Mouse (Mus musculus) midbrain, embryonic 15.5 days (tissue): ENCODE results near the gene Osbpl10. TPM values are rescaled to one million over a fixed set of nuclear protein-coding genes. Genes with fewer than 3 reads are reported as not detected.

Experiments
- ATAC-seq: fragments of 200-750 bp; cut with Nextera tagmentation; replicated peaks from 2 replicates; pipeline ENCODE4 v1.8.0; 2017; ENCODE audit warnings: moderate TSS enrichment
- H3K27ac ChIP-seq: fragments of 300-500 bp; sonication (generic); 2 replicates; pipeline ENCODE4 v1.5.1; 2015; ENCODE audit warnings: mild to moderate bottlenecking, inconsistent platforms
- H3K27me3 ChIP-seq: fragments of 300-500 bp; sonication (generic); replicated peaks from 2 replicates; pipeline ENCODE4 v1.6.1; 2015; ENCODE audit warnings: inconsistent platforms
- H3K36me3 ChIP-seq: fragments of 300-500 bp; sonication (generic); replicated peaks from 2 replicates; pipeline ENCODE4 v1.6.1; 2015; ENCODE audit warnings: inconsistent platforms
- H3K4me1 ChIP-seq: fragments of 300-500 bp; sonication (generic); 2 replicates; pipeline ENCODE4 v1.6.1; 2015; ENCODE audit warnings: inconsistent platforms
- H3K4me2 ChIP-seq: fragments of 300-500 bp; sonication (generic); 2 replicates; pipeline ENCODE4 v1.6.1; 2015; ENCODE audit warnings: inconsistent platforms, mild to moderate bottlenecking, moderate library complexity
- H3K4me3 ChIP-seq: fragments of 300-500 bp; sonication (generic); 2 replicates; pipeline ENCODE4 v1.5.1; 2015; ENCODE audit warnings: mild to moderate bottlenecking, inconsistent platforms
- H3K9ac ChIP-seq: fragments of 300-500 bp; sonication (generic); 2 replicates; pipeline ENCODE4 v1.6.1; 2015; ENCODE audit warnings: mild to moderate bottlenecking, inconsistent platforms
- H3K9me3 ChIP-seq: fragments of 300-500 bp; sonication (generic); 2 replicates; pipeline ENCODE4 v1.6.1; 2016; ENCODE audit warnings: inconsistent platforms
- WGBS: fragments of 180-500 bp; shearing (Covaris S2); methylation state at CpG from one replicate; pipeline ENCODE4 v1.1.7; 2015; ENCODE audit warnings: mixed read lengths; 5-methylcytosine and 5-hydroxymethylcytosine counted together
- polyA plus RNA-seq: library from polyadenylated mRNA; unstranded; fragments of >200 nt; fragmentation: Nextera tagmentation; extraction: Ambion mirVana; gene quantifications from 2 replicates; pipeline ENCODE4 v1.2.1, GENCODE M21; 2015

The Osbpl10 gene
- polyA plus RNA-seq, 1 experiment from 2014 or later: 2.8 TPM

DNA sequence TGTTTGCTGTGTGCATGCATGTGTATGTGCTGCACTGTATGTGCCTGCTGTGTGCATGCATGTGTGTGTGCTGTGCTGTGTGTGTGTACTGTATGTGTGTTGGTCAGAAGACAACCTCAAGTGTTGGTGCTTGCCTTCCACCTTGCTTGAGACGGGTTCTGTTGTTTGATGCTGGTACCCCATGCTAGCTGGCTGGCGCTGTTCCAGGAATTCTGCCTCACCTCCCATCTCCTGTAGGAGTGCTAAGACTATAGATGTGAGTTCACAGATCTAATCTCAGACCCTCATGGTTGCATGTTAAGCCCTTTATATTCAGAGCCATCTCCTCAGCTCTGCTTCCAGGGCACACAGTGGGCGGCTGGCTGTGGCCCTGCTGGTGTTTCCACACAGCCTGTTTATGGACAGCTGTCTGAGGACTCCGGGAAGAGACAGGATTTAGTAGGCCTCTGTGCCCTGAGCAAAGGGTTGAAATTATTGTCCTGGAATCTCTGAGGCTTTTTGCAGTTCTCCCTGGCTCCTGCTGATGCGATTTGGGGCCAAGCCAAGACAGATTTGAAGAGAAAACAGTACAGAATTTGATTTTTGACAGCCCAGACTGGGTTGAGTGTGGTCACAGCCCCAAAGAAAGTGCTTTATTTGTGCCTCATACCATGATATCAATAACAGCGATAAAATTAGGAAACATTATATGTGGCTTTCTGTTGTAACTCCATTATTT is 10.4 kb downstream of the Osbpl10 start:
- no peaks in the 10 kb centered on the region for H3K9me3 ChIP-seq
- no peaks in the 10 kb centered on the region for H3K36me3 ChIP-seq
- no peaks in the 10 kb centered on the region for H3K4me1 ChIP-seq
- ATAC-seq: no peak
- H3K27me3 ChIP-seq: no peaks in the 10 kb centered on the region
- no peak overlapping the region for H3K4me3 ChIP-seq
- 70% methylated on average over 6 of the region's 6 CpGs for WGBS
- 0 out of 2 replicates have a peak overlapping the region, but pooled peaks have one; percentile 3 for H3K27ac ChIP-seq
- no peak overlapping the region for H3K4me2 ChIP-seq
- H3K9ac ChIP-seq: no peak overlapping the region

DNA sequence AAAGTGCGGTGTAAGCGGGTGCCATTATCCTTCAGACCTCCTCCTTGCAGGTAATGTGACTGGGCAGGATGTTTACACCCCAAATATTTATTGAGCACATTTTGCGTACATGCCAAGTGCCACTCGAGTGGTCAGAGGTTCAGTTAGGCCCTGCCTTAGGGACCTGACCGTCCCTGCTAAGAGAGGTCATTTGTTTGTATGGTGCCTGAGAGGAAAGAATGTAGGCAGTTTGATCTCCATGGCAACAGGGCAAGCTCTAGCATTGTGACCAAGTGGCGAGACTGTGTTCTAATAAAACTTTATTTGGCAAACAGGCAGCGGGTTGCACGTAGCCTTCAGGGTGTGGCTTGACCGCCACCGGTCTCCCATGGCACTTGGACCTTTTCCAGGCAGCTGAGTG is 12.1 kb downstream of the Osbpl10 start:
- no peak for ATAC-seq

DNA sequence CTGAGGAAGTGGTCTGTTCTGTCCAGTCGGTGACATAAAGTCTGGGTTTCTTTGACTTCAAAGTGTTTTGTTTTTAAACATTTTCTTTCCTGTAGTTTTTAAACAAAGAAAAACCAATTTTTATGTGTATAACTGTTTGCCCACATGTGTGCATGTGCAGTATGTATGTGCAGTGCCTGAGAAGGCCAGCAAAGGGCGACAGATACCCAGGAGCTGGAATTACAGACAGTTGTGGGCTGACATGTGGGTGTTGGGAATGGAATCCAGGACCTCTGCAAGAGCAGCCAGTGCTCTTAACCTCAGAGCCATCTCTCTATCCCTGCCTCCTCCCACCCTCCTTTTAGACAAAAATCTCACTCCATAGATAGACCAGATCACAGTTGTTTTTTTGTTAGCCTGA is 14.2 kb downstream of the Osbpl10 start:
- Histone ChIP-seq H3K9me3 (no peaks in the 10 kb centered on the region), H3K27me3 (no peaks in the 10 kb centered on the region), H3K4me1 (no peaks in the 10 kb centered on the region), H3K4me3 (no peak overlapping the region), H3K36me3 (no peaks in the 10 kb centered on the region), H3K27ac (no peak overlapping the region), H3K4me2 (no peak overlapping the region), H3K9ac (no peak overlapping the region)
- ATAC-seq: no peak
- 78% methylated on average over 2 of the region's 2 CpGs for WGBS

More for the DNA sequence above, 12.1 kb downstream of the Osbpl10 start:
- 80% methylated on average over 10 of the region's 10 CpGs for WGBS
- H3K36me3 ChIP-seq: no peaks in the 10 kb centered on the region
- H3K9ac ChIP-seq: no peak overlapping the region
- no peaks in the 10 kb centered on the region for H3K9me3 ChIP-seq
- no peak overlapping the region for H3K27ac ChIP-seq
- H3K4me1 ChIP-seq: no peaks in the 10 kb centered on the region
- H3K27me3 ChIP-seq: no peaks in the 10 kb centered on the region
- H3K4me2 ChIP-seq: no peak overlapping the region
- H3K4me3 ChIP-seq: no peak overlapping the region

DNA sequence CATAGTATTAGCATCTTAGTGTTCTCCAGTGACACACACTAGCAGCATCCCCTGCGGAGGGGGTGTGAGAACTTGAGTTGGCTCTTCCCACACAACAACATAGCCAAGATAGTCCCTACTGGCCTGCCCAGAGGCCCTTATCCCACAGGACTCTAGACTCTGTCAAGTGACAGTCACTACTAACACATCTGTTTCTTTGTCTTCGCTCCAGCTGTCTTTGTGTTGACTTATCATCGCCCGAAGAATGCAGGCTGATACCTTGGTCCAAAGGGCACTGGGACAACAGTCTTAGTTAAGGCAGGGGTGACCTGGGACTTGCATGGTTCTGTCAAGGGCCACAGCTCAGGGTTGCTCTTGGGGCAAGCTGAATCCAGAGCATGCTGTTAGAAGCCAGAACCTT is 16.9 kb downstream of the Osbpl10 start:
- H3K27ac ChIP-seq: no peak overlapping the region
- 91% methylated on average over 4 of the region's 4 CpGs for WGBS
- H3K9ac ChIP-seq: no peak overlapping the region
- H3K9me3 ChIP-seq: no peaks in the 10 kb centered on the region
- no peaks in the 10 kb centered on the region for H3K4me1 ChIP-seq
- no peak overlapping the region for H3K4me3 ChIP-seq
- no peak overlapping the region for H3K4me2 ChIP-seq
- no peaks in the 10 kb centered on the region for H3K36me3 ChIP-seq
- no peak for ATAC-seq
- H3K27me3 ChIP-seq: no peaks in the 10 kb centered on the region

DNA sequence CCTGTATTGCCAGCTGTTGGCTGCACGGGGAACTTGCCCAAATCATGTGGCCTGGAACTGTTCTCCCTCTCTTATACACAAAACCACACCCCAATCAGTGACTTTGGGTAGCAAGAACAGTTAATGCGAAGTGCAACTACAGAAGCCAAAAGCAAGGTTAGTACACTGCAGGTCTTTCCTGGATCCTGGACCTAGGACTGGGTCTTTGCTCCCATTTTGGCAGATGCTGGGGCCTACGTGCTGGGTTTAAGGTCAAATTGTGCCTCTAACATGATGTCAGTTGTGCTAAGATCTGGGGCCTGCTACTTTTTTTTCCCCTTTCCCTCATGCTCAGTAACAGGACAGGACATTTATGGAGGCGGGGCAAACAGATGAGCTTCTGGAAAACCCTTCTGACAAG is 17.3 kb downstream of the Osbpl10 start:
- Histone ChIP-seq H3K4me2 (no peak overlapping the region), H3K27ac (no peak overlapping the region), H3K4me3 (no peak overlapping the region), H3K36me3 (no peaks in the 10 kb centered on the region), H3K4me1 (no peaks in the 10 kb centered on the region), H3K9me3 (no peaks in the 10 kb centered on the region), H3K9ac (no peak overlapping the region), H3K27me3 (no peaks in the 10 kb centered on the region)
- WGBS: 92% methylated on average over 4 of the region's 4 CpGs
- no peak for ATAC-seq

DNA sequence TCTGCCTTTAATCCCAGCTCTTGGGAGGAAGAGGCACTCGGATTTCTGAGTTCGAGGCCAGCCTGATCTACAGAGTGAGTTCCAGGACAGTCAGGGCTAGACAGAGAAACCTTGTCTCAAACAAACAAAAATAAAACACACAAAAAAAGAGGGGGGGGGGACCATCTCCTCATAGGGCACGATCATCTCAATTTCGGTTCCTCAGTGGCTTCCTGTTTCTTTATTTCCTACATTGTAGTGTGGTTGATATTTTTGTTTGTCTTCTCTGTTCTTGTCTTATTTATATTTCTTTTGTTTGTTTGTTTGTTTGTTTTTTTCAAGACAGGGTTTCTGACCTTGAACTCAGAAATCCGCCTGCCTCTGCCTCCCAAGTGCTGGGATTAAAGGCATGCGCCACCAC is 18.1 kb downstream of the Osbpl10 start:
- no peak for ATAC-seq
- Histone ChIP-seq H3K27me3 (no peaks in the 10 kb centered on the region), H3K4me1 (no peaks in the 10 kb centered on the region), H3K36me3 (no peaks in the 10 kb centered on the region), H3K4me3 (no peak overlapping the region), H3K4me2 (no peak overlapping the region), H3K27ac (no peak overlapping the region), H3K9me3 (no peaks in the 10 kb centered on the region), H3K9ac (no peak overlapping the region)
- WGBS: 97% methylated on average over 6 of the region's 6 CpGs

DNA sequence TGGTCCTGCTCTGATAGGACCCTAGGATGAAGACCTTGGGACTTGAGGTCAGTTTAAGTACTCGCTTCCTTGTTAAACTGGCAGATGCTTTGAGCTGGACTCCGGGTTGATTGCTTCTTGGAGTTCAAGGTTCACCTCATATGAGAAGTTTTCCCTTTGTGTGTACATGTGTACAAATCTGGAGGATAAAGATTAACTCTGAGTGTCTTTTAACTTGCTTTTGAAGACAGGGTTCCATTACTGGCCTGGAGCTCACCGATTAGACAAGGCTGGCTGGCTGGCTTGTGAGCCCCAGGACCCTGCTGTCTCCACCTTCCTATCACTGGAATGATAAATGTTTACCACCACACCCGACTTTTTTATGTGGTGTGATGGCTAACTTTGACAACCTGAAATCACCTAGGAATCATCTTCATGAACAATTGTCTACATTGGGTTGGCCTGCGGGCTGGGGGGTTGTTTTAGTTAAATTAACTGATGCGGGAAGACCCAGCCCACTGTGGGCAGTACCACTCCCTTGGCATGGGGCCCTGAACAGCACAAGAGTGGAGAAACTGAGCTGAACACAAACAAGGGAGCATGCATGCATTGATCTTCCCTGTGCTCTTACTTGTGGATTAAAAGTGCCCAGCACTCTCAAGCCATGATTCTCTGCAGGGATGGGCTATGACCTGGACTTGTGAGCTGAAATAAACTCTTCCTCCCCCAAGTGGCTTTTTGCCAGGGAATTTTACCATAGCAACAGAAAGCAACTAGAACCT is 20.8 kb downstream of the Osbpl10 start:
- 91% methylated on average over 6 of the region's 6 CpGs for WGBS
- ATAC-seq: no peak
- Histone ChIP-seq H3K27ac (no peak overlapping the region), H3K9me3 (no peaks in the 10 kb centered on the region), H3K4me2 (no peak overlapping the region), H3K9ac (no peak overlapping the region), H3K4me3 (no peak overlapping the region), H3K4me1 (no peaks in the 10 kb centered on the region), H3K36me3 (no peaks in the 10 kb centered on the region), H3K27me3 (no peaks in the 10 kb centered on the region)

DNA sequence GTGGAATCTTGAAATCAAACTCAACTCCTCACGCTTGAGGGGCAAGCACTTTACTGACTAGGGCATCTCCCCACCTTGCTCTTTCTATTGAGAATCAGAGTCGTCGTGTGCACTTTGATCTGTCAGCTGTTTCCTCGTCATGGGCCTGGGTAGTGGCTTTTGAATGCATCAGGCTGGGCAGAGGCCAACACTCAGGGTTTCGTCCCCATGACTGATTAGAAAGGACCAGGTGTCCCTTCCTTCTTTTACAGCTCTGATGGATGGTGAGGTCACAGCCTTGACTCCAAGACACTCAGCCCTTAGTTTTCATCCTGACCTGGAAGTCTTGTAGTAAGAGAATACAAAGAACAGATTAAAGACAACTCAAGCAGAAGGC is 21.4 kb downstream of the Osbpl10 start:
- Histone ChIP-seq H3K36me3 (no peaks in the 10 kb centered on the region), H3K4me2 (no peak overlapping the region), H3K27me3 (no peaks in the 10 kb centered on the region), H3K9ac (no peak overlapping the region), H3K4me3 (no peak overlapping the region), H3K4me1 (no peaks in the 10 kb centered on the region), H3K9me3 (no peaks in the 10 kb centered on the region), H3K27ac (no peak overlapping the region)
- 63% methylated on average over 5 of the region's 5 CpGs for WGBS
- no peak for ATAC-seq

DNA sequence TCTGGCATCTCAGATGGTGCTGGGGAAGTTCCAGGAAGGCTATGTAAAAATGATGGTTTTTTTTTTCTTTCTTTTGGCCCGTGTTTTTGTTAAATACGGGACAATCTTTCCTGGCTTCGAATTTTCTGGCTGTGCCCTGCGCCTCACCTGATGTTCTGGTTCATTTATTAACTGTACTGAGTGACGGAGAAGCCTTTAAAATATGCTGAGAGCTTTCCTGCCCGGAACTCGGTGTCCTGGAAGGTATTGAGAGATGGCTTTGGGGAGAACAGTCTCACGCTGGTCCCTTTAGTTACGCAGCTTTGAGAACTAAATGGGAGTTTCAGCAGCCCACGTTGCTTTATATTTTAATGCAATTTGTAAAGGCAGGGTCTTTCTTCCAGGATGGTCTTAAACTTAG is 27.1 kb downstream of the Osbpl10 start:
- Histone ChIP-seq H3K9me3 (0 out of 2 replicates have a peak, but pooled peaks cover 2% of the 10 kb centered on the region), H3K9ac (no peak overlapping the region), H3K36me3 (no peaks in the 10 kb centered on the region), H3K4me2 (no peak overlapping the region), H3K4me1 (no peaks in the 10 kb centered on the region), H3K4me3 (no peak overlapping the region), H3K27ac (no peak overlapping the region), H3K27me3 (no peaks in the 10 kb centered on the region)
- WGBS: 54% methylated on average over 10 of the region's 10 CpGs
- ATAC-seq: no peak

DNA sequence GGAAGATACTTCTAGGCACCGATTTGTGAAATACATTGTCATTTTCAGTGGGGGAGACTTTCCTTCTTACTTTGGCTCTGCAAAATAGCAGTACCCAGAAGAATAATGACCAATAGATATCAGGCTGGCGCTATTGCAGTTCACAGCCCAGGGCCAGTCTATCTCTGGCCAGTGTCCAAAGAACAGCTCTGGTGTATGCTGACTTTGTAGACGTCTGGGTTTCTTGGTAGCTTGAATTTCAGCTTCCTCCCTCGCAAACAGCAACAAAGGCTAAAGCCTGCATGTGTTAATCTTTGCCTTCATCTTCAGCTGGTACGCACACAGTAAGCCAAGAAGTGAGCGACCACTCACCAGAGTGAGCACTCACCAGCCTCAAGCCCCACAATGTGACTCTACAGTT is 29.4 kb downstream of the Osbpl10 start:
- no peak overlapping the region for H3K4me2 ChIP-seq
- H3K4me3 ChIP-seq: no peak overlapping the region
- H3K9ac ChIP-seq: no peak overlapping the region
- no peaks in the 10 kb centered on the region for H3K4me1 ChIP-seq
- no peak for ATAC-seq
- H3K9me3 ChIP-seq: 0 out of 2 replicates have a peak, but pooled peaks cover 2% of the 10 kb centered on the region
- H3K36me3 ChIP-seq: no peaks in the 10 kb centered on the region
- H3K27me3 ChIP-seq: no peaks in the 10 kb centered on the region
- no peak overlapping the region for H3K27ac ChIP-seq
- 89% methylated on average over 6 of the region's 6 CpGs for WGBS

DNA sequence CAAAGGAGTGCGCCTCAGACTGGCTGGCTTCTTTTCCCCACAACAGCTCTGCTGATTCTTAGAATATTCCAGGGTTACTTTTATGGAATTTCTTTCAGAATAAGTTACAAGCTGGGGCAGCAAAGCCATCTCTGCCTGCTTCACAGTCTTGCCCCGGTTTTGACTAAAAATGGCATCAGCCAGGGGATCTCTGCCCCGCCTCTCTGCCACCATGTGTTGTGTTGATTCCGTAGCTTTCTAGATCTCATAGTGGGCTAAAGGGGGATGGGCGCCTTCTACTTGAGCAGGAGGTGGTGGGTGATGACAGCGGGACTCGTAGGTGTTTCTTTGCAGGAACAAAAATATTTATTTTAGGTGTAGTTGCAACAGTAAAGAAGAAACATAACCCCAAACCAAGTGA is 29.8 kb downstream of the Osbpl10 start:
- 90% methylated on average over 7 of the region's 7 CpGs for WGBS
- Histone ChIP-seq H3K36me3 (no peaks in the 10 kb centered on the region), H3K27ac (no peak overlapping the region), H3K9me3 (0 out of 2 replicates have a peak, but pooled peaks cover 2% of the 10 kb centered on the region), H3K4me2 (no peak overlapping the region), H3K27me3 (no peaks in the 10 kb centered on the region), H3K4me3 (no peak overlapping the region), H3K4me1 (no peaks in the 10 kb centered on the region), H3K9ac (no peak overlapping the region)
- no peak for ATAC-seq

DNA sequence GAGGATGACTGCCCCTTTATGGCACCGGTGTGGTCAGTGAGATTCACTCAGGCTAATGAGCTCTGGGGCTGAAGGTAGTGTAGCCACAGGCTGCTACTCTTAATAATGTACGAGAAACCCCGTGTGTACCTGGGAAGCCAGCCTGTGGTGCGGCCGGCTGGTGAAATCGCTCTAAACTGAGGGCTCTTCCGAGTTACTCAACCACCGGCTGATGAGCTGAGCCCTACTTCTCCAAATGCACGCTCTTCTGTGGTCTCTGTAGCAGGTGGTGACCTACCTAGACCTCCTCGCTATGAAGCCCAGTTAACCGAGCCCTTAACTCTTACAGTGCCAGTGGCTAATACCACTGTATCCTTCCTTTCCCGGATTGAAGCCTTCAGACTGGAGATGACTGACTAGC is 34.0 kb downstream of the Osbpl10 start:
- H3K4me2 ChIP-seq: no peak overlapping the region
- H3K4me1 ChIP-seq: no peaks in the 10 kb centered on the region
- H3K36me3 ChIP-seq: no peaks in the 10 kb centered on the region
- H3K9ac ChIP-seq: no peak overlapping the region
- ATAC-seq: no peak
- no peaks in the 10 kb centered on the region for H3K27me3 ChIP-seq
- 0 out of 2 replicates have a peak, but pooled peaks cover 2% of the 10 kb centered on the region for H3K9me3 ChIP-seq
- 59% methylated on average over 12 of the region's 12 CpGs for WGBS
- no peak overlapping the region for H3K4me3 ChIP-seq
- no peak overlapping the region for H3K27ac ChIP-seq

DNA sequence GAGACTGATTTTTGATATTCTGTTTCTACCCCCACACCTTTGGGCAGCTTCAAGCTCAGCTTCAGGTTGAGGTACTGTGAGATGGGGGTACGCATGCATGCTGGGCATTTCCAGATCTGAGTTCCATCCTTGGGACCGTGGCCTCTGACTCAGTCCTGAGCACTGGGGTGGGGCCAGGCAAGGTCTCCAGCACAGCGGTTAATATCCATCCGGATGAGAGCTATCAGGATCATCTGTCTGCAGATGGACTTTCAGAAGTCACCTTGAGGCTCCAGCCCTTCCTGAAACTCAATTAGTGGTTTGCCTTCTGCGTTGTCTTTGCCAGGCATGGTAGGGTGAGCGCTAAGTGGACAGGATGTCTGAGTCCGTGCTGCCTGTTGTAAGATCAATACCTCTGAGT is 41.8 kb downstream of the Osbpl10 start:
- H3K27ac ChIP-seq: no peak overlapping the region
- no peaks in the 10 kb centered on the region for H3K36me3 ChIP-seq
- ATAC-seq: no peak
- WGBS: 95% methylated on average over 7 of the region's 7 CpGs
- no peaks in the 10 kb centered on the region for H3K4me1 ChIP-seq
- H3K9ac ChIP-seq: no peak overlapping the region
- H3K9me3 ChIP-seq: no peaks in the 10 kb centered on the region
- H3K4me2 ChIP-seq: no peak overlapping the region
- no peak overlapping the region for H3K4me3 ChIP-seq
- no peaks in the 10 kb centered on the region for H3K27me3 ChIP-seq
